Mouse (Mus musculus): Measurements from ENCODE around the gene Ap3s2. TPM values are rescaled to one million over a fixed set of nuclear protein-coding genes. Genes with fewer than 3 reads are reported as not detected.

The Ap3s2 gene
- total RNA-seq, 2 experiments from 2014 or later: 38.4 to 42.4 TPM

GRCm38 (mm10) chr7:79858202-79858934 lies 62.1 kb downstream of the Ap3s2 start:
- no peak for DNase-seq (ENCODE audit: low spot score in 2 of 2)
- intact Hi-C loops (cut with DNase I): no loop called here

- intact Hi-C loops (cut with DNase I): no loop called here
- DNase-seq (ENCODE audit: low spot score in 2 of 2): no peak
Measured at GRCm38 (mm10) chr7:79856305-79856704, 64.1 kb downstream of the Ap3s2 start.

- intact Hi-C loops (cut with DNase I): no loop called here
- DNase-seq (ENCODE audit: low spot score in 2 of 2): no peak
Measured at GRCm38 (mm10) chr7:79847456-79848451, 72.7 kb downstream of the Ap3s2 start.

GRCm38 (mm10) chr7:79846342-79846741 lies 74.1 kb downstream of the Ap3s2 start:
- DNase-seq (ENCODE audit: low spot score in 2 of 2): no peak
- intact Hi-C loops (cut with DNase I): no loop called here

GRCm38 (mm10) chr7:79844090-79844802 lies 76.2 kb downstream of the Ap3s2 start:
- no peak for DNase-seq (ENCODE audit: low spot score in 2 of 2)
- intact Hi-C loops (cut with DNase I): no loop called here

- DNase-seq (ENCODE audit: low spot score in 2 of 2): no peak
- intact Hi-C loops (cut with DNase I): no loop called here
Measured at GRCm38 (mm10) chr7:79842163-79842562, 78.3 kb downstream of the Ap3s2 start.

- no peak for DNase-seq (ENCODE audit: low spot score in 2 of 2)
- intact Hi-C loops (cut with DNase I): loop anchor here (10.0 kb wide), 1 partner anchor 138 kb away; no protein-coding TSS in a partner anchor
Measured at GRCm38 (mm10) chr7:79837247-79837646, 83.2 kb downstream of the Ap3s2 start.

GRCm38 (mm10) chr7:79835196-79835595 lies 85.3 kb downstream of the Ap3s2 start:
- no peak for DNase-seq (ENCODE audit: low spot score in 2 of 2)
- intact Hi-C loops (cut with DNase I): loop anchor here (10.0 kb wide), 1 partner anchor 140 kb away; no protein-coding TSS in a partner anchor

GRCm38 (mm10) chr7:79832980-79833379 lies 87.5 kb downstream of the Ap3s2 start:
- intact Hi-C loops (cut with DNase I): loop anchor here (10.0 kb wide), 1 partner anchor 142 kb away; no protein-coding TSS in a partner anchor
- DNase-seq (ENCODE audit: low spot score in 2 of 2): no peak

GRCm38 (mm10) chr7:79831585-79831984 lies 88.9 kb downstream of the Ap3s2 start:
- intact Hi-C loops (cut with DNase I): loop anchor here (10.0 kb wide), 1 partner anchor 143 kb away; no protein-coding TSS in a partner anchor
- no peak for DNase-seq (ENCODE audit: low spot score in 2 of 2)

GRCm38 (mm10) chr7:79831145-79831544 lies 89.3 kb downstream of the Ap3s2 start:
- intact Hi-C loops (cut with DNase I): loop anchor here (10.0 kb wide), 1 partner anchor 144 kb away; no protein-coding TSS in a partner anchor
- DNase-seq (ENCODE audit: low spot score in 2 of 2): no peak

- intact Hi-C loops (cut with DNase I): no loop called here
Measured at GRCm38 (mm10) chr7:79828341-79828740, 92.1 kb downstream of the Ap3s2 start.

More at GRCm38 (mm10) chr7:79828341-79828740, 92.1 kb downstream of the Ap3s2 start:
- no peak for DNase-seq (ENCODE audit: low spot score in 2 of 2)

Small RNA genes lying within 50 kb of the gene (microRNA-seq; reads per million reads assigned to microRNA genes)
- 0 reads per million in 2 experiments for gene Gm24541

Other genes starting within 250 kb of the Ap3s2 start
- 1 to 10 TPM; 1.1 to 1.7 TPM for gene Kif7, start 204.9 kb downstream of the Ap3s2 start, total RNA-seq (2021)
- not detected for gene Plin1, start 187.7 kb downstream of the Ap3s2 start, total RNA-seq (2021)
- gene Pex11a, start 177.5 kb downstream of the Ap3s2 start, total RNA-seq (2021): 1 to 10 TPM; 9.4 to 9.8 TPM
- under 1 TPM in 1 of 2 experiments, not detected in 1; 0.25 TPM for gene Wdr93, start 177.5 kb downstream of the Ap3s2 start, total RNA-seq (2021)
- gene Mesp1, start 126.9 kb downstream of the Ap3s2 start, total RNA-seq (2021): under 1 TPM; 0.28 to 0.34 TPM
- 1 to 10 TPM; 1.7 to 2.4 TPM for gene Mesp2, start 109.9 kb downstream of the Ap3s2 start, total RNA-seq (2021)
- gene Anpep, start 59.6 kb downstream of the Ap3s2 start, total RNA-seq (2021): 1 to 10 TPM; 5.6 to 5.9 TPM
- gene Arpin, start 14.7 kb upstream of the Ap3s2 start, total RNA-seq (2021): 10 to 100 TPM; 10.4 to 11.0 TPM
- 10 to 100 TPM; 19.6 to 21.2 TPM for gene Zfp710, start 104.2 kb upstream of the Ap3s2 start, total RNA-seq (2021)
- gene Idh2, start 194.7 kb upstream of the Ap3s2 start, total RNA-seq (2021): 10 to 100 TPM; 50.8 to 59.1 TPM